ENCODE assay signal across 13 mouse cellular contexts in genomic region chr17:27332076-27332475, GRCm38 (mm10).
"Had no signal": no experiment of that assay in that cellular context is flagged by ENCODE, and none has a peak within 500 bp of the region (broad histone marks: within the 10 kb centered on the region; RNA-seq: fewer than 3 reads in every experiment).

No protein-coding gene starts in this region.

- H3K4me2 ChIP-seq: limb, embryonic 15.5 days; lung, embryonic 14.5 days; midbrain, embryonic 12.5 days; neural tube, embryonic 15.5 days had no signal

- H3K9me3 ChIP-seq: limb, embryonic 15.5 days; liver, embryonic 12.5 days; midbrain, embryonic 12.5 days; neural tube, embryonic 15.5 days had no signal

- H3K27me3 ChIP-seq: limb, embryonic 15.5 days; liver, embryonic 12.5 days had no signal

- H3K9ac ChIP-seq: limb, embryonic 15.5 days; liver, embryonic 12.5 days; lung, embryonic 14.5 days; midbrain, embryonic 12.5 days; neural tube, embryonic 15.5 days had no signal

- DNase-seq: layer of hippocampus, postnatal 36 days; lung, embryonic 14.5 days; lung, postnatal 14 days; right cerebral cortex, adult 18-20 months; right cerebral cortex, postnatal 25 days; thymus, postnatal 4 days had no signal

- H3K4me1 ChIP-seq: neural tube, embryonic 15.5 days had no signal

- H3K4me3 ChIP-seq: limb, embryonic 15.5 days; liver, embryonic 12.5 days; midbrain, embryonic 12.5 days; myocyte; neural tube, embryonic 15.5 days had no signal

- H3K36me3 ChIP-seq: limb, embryonic 15.5 days; liver, embryonic 12.5 days; midbrain, embryonic 12.5 days; neural tube, embryonic 15.5 days had no signal

- H3K27ac ChIP-seq: limb, embryonic 15.5 days; midbrain, embryonic 12.5 days; neural tube, embryonic 15.5 days had no signal

- ATAC-seq: inflammation-experienced regulatory T-cells, adult 6 months; intestine, postnatal 0 days had no signal
